Mouse (Mus musculus): Measurements from ENCODE around the gene Gng10.

DNA sequence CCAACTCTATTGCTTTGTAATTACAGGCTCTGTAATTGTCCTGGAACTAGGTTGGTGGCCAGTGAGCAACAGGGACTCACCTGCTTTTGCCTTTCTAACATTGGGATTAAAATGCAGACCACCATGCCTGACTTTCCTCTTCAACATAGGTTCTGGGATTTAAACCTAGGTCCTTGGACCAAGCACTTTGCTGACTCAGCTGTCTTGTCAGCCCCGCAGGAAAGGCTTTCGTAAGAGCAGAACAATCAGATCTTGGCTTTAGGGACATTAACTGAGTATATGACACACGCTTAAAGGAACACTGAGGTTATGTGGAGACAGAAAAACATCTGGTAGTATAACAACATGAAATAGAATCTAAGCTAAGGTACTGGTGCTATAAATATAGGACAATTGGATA is 23.0 kb downstream of the Gng10 start:
- TF ChIP-seq ELF1 (IDR thresholded peaks at IDR 0.05; ENCODE audit: low read depth, low read length) (no peak), E2F4 (IDR thresholded peaks at IDR 0.05; ENCODE audit: borderline replicate concordance, low read depth, low read length) (no peak), EP300 (IDR thresholded peaks at IDR 0.05; ENCODE audit: low read depth in 1 of 2, low read length in 2 of 2) (no peak), CTCF (IDR thresholded peaks at IDR 0.05 in 2 of 3, conservative IDR thresholded peaks at IDR 0.05 in 1 of 3; ENCODE audit: control insufficient read depth in 1 of 3, insufficient read depth in 1 of 3, low read depth in 2 of 3, low read length in 3 of 3, poor library complexity in 1 of 3, severe bottlenecking in 1 of 3) (no peak), MAX (IDR thresholded peaks at IDR 0.05; ENCODE audit: low read length) (no peak), USF1 (IDR thresholded peaks at IDR 0.05; ENCODE audit: low read depth, low read length) (no peak), HCFC1 (IDR thresholded peaks at IDR 0.05; ENCODE audit: low read depth, low read length) (no peak), POLR2A (IDR thresholded peaks at IDR 0.05; ENCODE audit: control insufficient read depth in 1 of 2, insufficient read depth in 1 of 2, low read depth in 1 of 2, low read length in 2 of 2, poor library complexity in 1 of 2) (no peak), USF2 (IDR thresholded peaks at IDR 0.05; ENCODE audit: borderline replicate concordance in 1 of 2, insufficient read depth in 1 of 2, low read depth in 1 of 2, low read length in 2 of 2) (no peak)
